Mouse (Mus musculus) left cerebral cortex, postnatal 10 days (tissue): Measurements from ENCODE around the gene Rala. TPM values are rescaled to one million over a fixed set of nuclear protein-coding genes. Genes with fewer than 3 reads are reported as not detected.
"Not testable (repeated sequence)": the region's sequence is repeated elsewhere in the genome, so short reads cannot be mapped to it uniquely, and the experiment has no call there.

Experiments
- DNase-seq, 2 experiments: peaks; one replicate each; pipeline ENCODE4 v3.0.0; 2021 to 2022; ENCODE audit warnings: low spot score in 2 of 2, mixed read lengths in 1 of 2; ENCODE audit errors: extremely low spot score in 1 of 2
- intact Hi-C: fragments of 180-260 bp; cut with DNase I; formaldehyde crosslinking; loops from one replicate; pipeline ENCODE4 v1.15.1; 2025
- total RNA-seq, 2 experiments: library from RNA; stranded (reverse); gene quantifications; 2 replicates each; pipeline ENCODE4 v1.2.3; 2021

The Rala gene
- 100 to 1,000 TPM; 111 to 126 TPM for total RNA-seq

GRCm38 (mm10) chr13:17944078-17944917 lies at the start of gene Rala:
Rala (minus strand) TSS chr13:17944239.
- intact Hi-C loops, result loop anchor here (5.0 kb wide), 1 partner anchor 37 kb away; no protein-coding TSS in a partner anchor
- DNase-seq, result peak; percentile 86 to 97

GRCm38 (mm10) chr13:17993515-17993847 lies 49.4 kb upstream of the Rala start:
- no peak for DNase-seq
- intact Hi-C loops, result no loop called here

GRCm38 (mm10) chr13:17992697-17993514 lies 48.9 kb upstream of the Rala start, which contains the start of gene Yae1d1:
Yae1d1 (minus strand) TSS chr13:17993349.
- DNase-seq, result peak; percentile 88 to 95
- intact Hi-C loops, result no loop called here

- no peak for DNase-seq
- intact Hi-C loops, result no loop called here
These were observed 48.0 kb upstream of the Rala start for GRCm38 (mm10) chr13:17992009-17992408.

GRCm38 (mm10) chr13:17983194-17983593 lies 39.2 kb upstream of the Rala start:
- intact Hi-C loops, result loop anchor here (2.0 kb wide), 1 partner anchor 144 kb away; no protein-coding TSS in a partner anchor
- peak; percentile 45 to 71 for DNase-seq

GRCm38 (mm10) chr13:17982634-17983033 lies 38.6 kb upstream of the Rala start:
- intact Hi-C loops, result loop anchor here (2.0 kb wide), 1 partner anchor 144 kb away; no protein-coding TSS in a partner anchor
- no peak for DNase-seq

- intact Hi-C loops, result no loop called here
- no peak for DNase-seq
These were observed 33.1 kb upstream of the Rala start for GRCm38 (mm10) chr13:17976854-17977739.

- intact Hi-C loops, result no loop called here
- no peak for DNase-seq
These were observed 31.9 kb upstream of the Rala start for GRCm38 (mm10) chr13:17975891-17976290.

- intact Hi-C loops, result no loop called here
- DNase-seq, result no peak
These were observed 31.4 kb upstream of the Rala start for GRCm38 (mm10) chr13:17975457-17975856.

- intact Hi-C loops, result no loop called here
- DNase-seq, result no peak
These were observed 30.7 kb upstream of the Rala start for GRCm38 (mm10) chr13:17974734-17975133.

GRCm38 (mm10) chr13:17960613-17961012 lies 16.6 kb upstream of the Rala start:
- DNase-seq, result no peak
- intact Hi-C loops, result no loop called here

- no peak for DNase-seq
- intact Hi-C loops, result no loop called here
These were observed 10.2 kb upstream of the Rala start for GRCm38 (mm10) chr13:17954282-17954681.

GRCm38 (mm10) chr13:17950581-17950980 lies 6.5 kb upstream of the Rala start:
- DNase-seq, intact Hi-C loops: not testable (repeated sequence)

- intact Hi-C loops, result no loop called here
- no peak for DNase-seq
These were observed 5.5 kb upstream of the Rala start for GRCm38 (mm10) chr13:17949555-17949954.

GRCm38 (mm10) chr13:17943306-17944077 lies 547 bp downstream of the Rala start:
- peak in 1 of 2 experiments; percentile 31 for DNase-seq
- intact Hi-C loops, result loop anchor here (5.0 kb wide), 1 partner anchor 36 kb away; no protein-coding TSS in a partner anchor

- intact Hi-C loops, result loop anchor here (5.0 kb wide), 1 partner anchor 35 kb away; no protein-coding TSS in a partner anchor
- DNase-seq, result no peak
These were observed 1.7 kb downstream of the Rala start for GRCm38 (mm10) chr13:17942338-17942737.

GRCm38 (mm10) chr13:17907309-17907708 lies 36.7 kb downstream of the Rala start:
- DNase-seq, result no peak
- intact Hi-C loops, result loop anchor here (5.0 kb wide), 1 partner anchor 35 kb away; the partner anchor contains the start of gene Rala

GRCm38 (mm10) chr13:17901474-17901873 lies 42.6 kb downstream of the Rala start:
- intact Hi-C loops, result no loop called here
- no peak for DNase-seq
